Mouse (Mus musculus): ENCODE measurements around the gene Sec63. TPM values are rescaled to one million over a fixed set of nuclear protein-coding genes. Genes with fewer than 3 reads are reported as not detected.
A peak's percentile ranks its signal among the peaks of the same experiment; 100 is the strongest.

Sec63 gene
- polyA plus RNA-seq, 1 experiment = 22.7 TPM

- Histone ChIP-seq H3K4me3 (no peak overlapping the region), H3K4me2 (ENCODE audit: low read depth) (no peak overlapping the region), H3K36me3 (ENCODE audit: control insufficient read depth, insufficient read depth) (no peaks in the 10 kb centered on the region), H3K27me3 (ENCODE audit: control insufficient read depth, insufficient read depth, insufficient read length) (no peaks in the 10 kb centered on the region), H3K79me2 (ENCODE audit: control insufficient read depth, insufficient read depth) (no peaks in the 10 kb centered on the region), H3ac (ENCODE audit: control insufficient read depth, insufficient read length) (no peak overlapping the region)
- TF ChIP-seq MYOD1 (IDR thresholded peaks at IDR 0.05; ENCODE audit: control insufficient read depth in 1 of 3, insufficient read length in 2 of 3, low read depth in 2 of 3) (no peak), TCF12 (IDR thresholded peaks at IDR 0.05; ENCODE audit: insufficient read depth, poor library complexity, severe bottlenecking) (no peak), E2F4 (IDR thresholded peaks at IDR 0.05; ENCODE audit: insufficient read depth) (no peak), SRF (IDR thresholded peaks at IDR 0.05; ENCODE audit: control insufficient read depth, insufficient read length, low read depth) (no peak), USF1 (IDR thresholded peaks at IDR 0.05; ENCODE audit: low read depth) (no peak), MAX (IDR thresholded peaks at IDR 0.05; ENCODE audit: low read depth) (no peak), CEBPB (IDR thresholded peaks at IDR 0.05; ENCODE audit: insufficient read depth, poor library complexity, severe bottlenecking) (no peak), TCF3 (IDR thresholded peaks at IDR 0.05; ENCODE audit: insufficient read length, low read depth) (no peak)
Observed at GRCm38 (mm10) chr10:42754341-42754740, 7.0 kb upstream of the Sec63 start.

DNA sequence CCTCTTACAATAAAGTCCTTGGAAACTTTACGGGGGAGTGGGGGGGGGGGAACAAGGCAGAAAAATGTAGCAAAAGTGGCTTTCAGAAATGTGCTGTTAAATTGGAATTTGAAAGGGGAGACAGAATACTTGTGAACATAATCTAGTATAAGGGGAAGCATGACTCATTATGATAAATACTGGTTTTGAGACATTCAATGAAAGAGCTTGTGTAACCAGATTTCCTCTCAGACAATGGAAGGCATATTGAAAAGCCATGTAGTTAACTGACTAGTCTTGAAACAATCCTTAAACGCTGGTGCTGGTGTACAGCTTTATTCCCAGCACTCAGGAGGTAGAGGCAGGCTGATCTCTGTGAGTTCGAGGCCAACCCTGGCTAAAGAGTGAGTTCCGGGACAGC is 1.6 kb upstream of the Sec63 start:
- Histone ChIP-seq H3K27me3 (ENCODE audit: control insufficient read depth, insufficient read depth, insufficient read length) (no peaks in the 10 kb centered on the region), H3K4me3 (no peak overlapping the region), H3ac (ENCODE audit: control insufficient read depth, insufficient read length) (no peak overlapping the region), H3K4me2 (ENCODE audit: low read depth) (no peak overlapping the region), H3K36me3 (ENCODE audit: control insufficient read depth, insufficient read depth) (no peaks in the 10 kb centered on the region), H3K79me2 (ENCODE audit: control insufficient read depth, insufficient read depth) (peaks cover 31% of the 10 kb centered on the region)
- TF ChIP-seq E2F4 (IDR thresholded peaks at IDR 0.05; ENCODE audit: insufficient read depth) (no peak), SRF (IDR thresholded peaks at IDR 0.05; ENCODE audit: control insufficient read depth, insufficient read length, low read depth) (no peak), POLR2AphosphoS2 (IDR thresholded peaks at IDR 0.05; ENCODE audit: insufficient read length, low read depth) (no peak), CEBPB (IDR thresholded peaks at IDR 0.05; ENCODE audit: insufficient read depth, poor library complexity, severe bottlenecking) (no peak), POLR2A (IDR thresholded peaks at IDR 0.05; ENCODE audit: insufficient read length, low read depth) (no peak), MYOG (IDR thresholded peaks at IDR 0.05; ENCODE audit: control insufficient read depth in 1 of 3, insufficient read depth in 1 of 3, insufficient read length in 2 of 3, low read depth in 2 of 3) (no peak), REST (IDR thresholded peaks at IDR 0.05; ENCODE audit: insufficient read depth, insufficient read length) (no peak), USF1 (IDR thresholded peaks at IDR 0.05; ENCODE audit: low read depth) (no peak), MAX (IDR thresholded peaks at IDR 0.05; ENCODE audit: low read depth) (no peak), TCF12 (IDR thresholded peaks at IDR 0.05; ENCODE audit: insufficient read depth, poor library complexity, severe bottlenecking) (no peak)

DNA sequence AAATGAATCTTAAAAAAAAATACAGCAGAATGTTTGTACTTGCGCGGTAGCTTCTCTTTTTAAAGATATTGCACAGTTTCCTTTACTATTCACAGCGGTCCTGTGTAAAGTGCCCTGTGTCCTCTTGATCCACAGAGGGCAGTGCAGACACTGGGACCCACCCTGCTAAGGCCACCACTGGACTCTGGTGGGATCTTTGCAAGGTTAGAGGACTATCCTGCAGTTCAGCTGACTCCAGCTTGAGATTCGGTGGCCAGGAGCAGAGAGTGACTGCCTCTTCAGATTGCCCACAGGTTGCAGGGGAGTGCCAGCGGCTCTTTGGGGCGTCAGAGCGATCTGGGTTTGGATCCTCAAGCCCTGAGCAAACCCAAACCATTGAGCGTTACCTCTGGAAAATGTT is 967 bp upstream of the Sec63 start:
- no peak for TF ChIP-seq POLR2A (IDR thresholded peaks at IDR 0.05; ENCODE audit: insufficient read length, low read depth)
- TF ChIP-seq MYOD1 (IDR thresholded peaks at IDR 0.05; ENCODE audit: control insufficient read depth in 1 of 3, insufficient read length in 2 of 3, low read depth in 2 of 3) = no peak
- TF ChIP-seq CEBPB (IDR thresholded peaks at IDR 0.05; ENCODE audit: insufficient read depth, poor library complexity, severe bottlenecking) = no peak
- TF ChIP-seq TCF3 (IDR thresholded peaks at IDR 0.05; ENCODE audit: insufficient read length, low read depth) = no peak
- no peak for TF ChIP-seq MAX (IDR thresholded peaks at IDR 0.05; ENCODE audit: low read depth)
- no peak for TF ChIP-seq REST (IDR thresholded peaks at IDR 0.05; ENCODE audit: insufficient read depth, insufficient read length)
- TF ChIP-seq E2F4 (IDR thresholded peaks at IDR 0.05; ENCODE audit: insufficient read depth) = no peak
- TF ChIP-seq TCF12 (IDR thresholded peaks at IDR 0.05; ENCODE audit: insufficient read depth, poor library complexity, severe bottlenecking) = no peak
- TF ChIP-seq SRF (IDR thresholded peaks at IDR 0.05; ENCODE audit: control insufficient read depth, insufficient read length, low read depth) = no peak
- TF ChIP-seq POLR2AphosphoS2 (IDR thresholded peaks at IDR 0.05; ENCODE audit: insufficient read length, low read depth) = no peak
- H3K4me3 ChIP-seq = peak overlapping the region; percentile 70
- no peaks in the 10 kb centered on the region for H3K36me3 ChIP-seq (ENCODE audit: control insufficient read depth, insufficient read depth)
- H3K4me2 ChIP-seq (ENCODE audit: low read depth) = peak overlapping the region; percentile 71
- peaks cover 37% of the 10 kb centered on the region for H3K79me2 ChIP-seq (ENCODE audit: control insufficient read depth, insufficient read depth)
- no peak overlapping the region for H3ac ChIP-seq (ENCODE audit: control insufficient read depth, insufficient read length)
- no peaks in the 10 kb centered on the region for H3K27me3 ChIP-seq (ENCODE audit: control insufficient read depth, insufficient read depth, insufficient read length)

GRCm38 (mm10) chr10:42761901-42762669 is 789 bp downstream of the Sec63 start:
- Histone ChIP-seq H3K79me2 (ENCODE audit: control insufficient read depth, insufficient read depth) (peaks cover 55% of the 10 kb centered on the region), H3K36me3 (ENCODE audit: control insufficient read depth, insufficient read depth) (no peaks in the 10 kb centered on the region), H3K27me3 (ENCODE audit: control insufficient read depth, insufficient read depth, insufficient read length) (no peaks in the 10 kb centered on the region), H3ac (ENCODE audit: control insufficient read depth, insufficient read length) (peak overlapping the region; percentile 67), H3K4me2 (ENCODE audit: low read depth) (peak overlapping the region; percentile 79), H3K4me3 (peak overlapping the region; percentile 70)
- no peak for TF ChIP-seq E2F4 (IDR thresholded peaks at IDR 0.05; ENCODE audit: insufficient read depth)
- TF ChIP-seq CEBPB (IDR thresholded peaks at IDR 0.05; ENCODE audit: insufficient read depth, poor library complexity, severe bottlenecking) = no peak
- TF ChIP-seq POLR2AphosphoS2 (IDR thresholded peaks at IDR 0.05; ENCODE audit: insufficient read length, low read depth) = no peak
- no peak for TF ChIP-seq TCF3 (IDR thresholded peaks at IDR 0.05; ENCODE audit: insufficient read length, low read depth)

GRCm38 (mm10) chr10:42762670-42763058 is 1.4 kb downstream of the Sec63 start:
- H3K4me3 ChIP-seq = peak overlapping the region; percentile 70
- peak overlapping the region; percentile 79 for H3K4me2 ChIP-seq (ENCODE audit: low read depth)
- H3K79me2 ChIP-seq (ENCODE audit: control insufficient read depth, insufficient read depth) = peaks cover 61% of the 10 kb centered on the region
- no peaks in the 10 kb centered on the region for H3K36me3 ChIP-seq (ENCODE audit: control insufficient read depth, insufficient read depth)
- peak overlapping the region; percentile 67 for H3ac ChIP-seq (ENCODE audit: control insufficient read depth, insufficient read length)
- H3K27me3 ChIP-seq (ENCODE audit: control insufficient read depth, insufficient read depth, insufficient read length) = no peaks in the 10 kb centered on the region
- no peak for TF ChIP-seq TCF3 (IDR thresholded peaks at IDR 0.05; ENCODE audit: insufficient read length, low read depth)
- TF ChIP-seq SRF (IDR thresholded peaks at IDR 0.05; ENCODE audit: control insufficient read depth, insufficient read length, low read depth) = no peak
- no peak for TF ChIP-seq CEBPB (IDR thresholded peaks at IDR 0.05; ENCODE audit: insufficient read depth, poor library complexity, severe bottlenecking)
- TF ChIP-seq MYOG (IDR thresholded peaks at IDR 0.05; ENCODE audit: control insufficient read depth in 1 of 3, insufficient read depth in 1 of 3, insufficient read length in 2 of 3, low read depth in 2 of 3) = no peak
- no peak for TF ChIP-seq POLR2AphosphoS2 (IDR thresholded peaks at IDR 0.05; ENCODE audit: insufficient read length, low read depth)
- TF ChIP-seq MYOD1 (IDR thresholded peaks at IDR 0.05; ENCODE audit: control insufficient read depth in 1 of 3, insufficient read length in 2 of 3, low read depth in 2 of 3) = no peak
- no peak for TF ChIP-seq TCF12 (IDR thresholded peaks at IDR 0.05; ENCODE audit: insufficient read depth, poor library complexity, severe bottlenecking)
- no peak for TF ChIP-seq POLR2A (IDR thresholded peaks at IDR 0.05; ENCODE audit: insufficient read length, low read depth)
- TF ChIP-seq USF1 (IDR thresholded peaks at IDR 0.05; ENCODE audit: low read depth) = no peak
- no peak for TF ChIP-seq E2F4 (IDR thresholded peaks at IDR 0.05; ENCODE audit: insufficient read depth)
- no peak for TF ChIP-seq REST (IDR thresholded peaks at IDR 0.05; ENCODE audit: insufficient read depth, insufficient read length)
- TF ChIP-seq MAX (IDR thresholded peaks at IDR 0.05; ENCODE audit: low read depth) = no peak

All from myocyte (in vitro differentiated cells).